Mouse (Mus musculus) embryonic facial prominence, embryonic 12.5 days (tissue): Measurements from ENCODE around the gene Pold4. TPM values are rescaled to one million over a fixed set of nuclear protein-coding genes. Genes with fewer than 3 reads are reported as not detected.
A peak's percentile ranks its signal among the peaks of the same experiment; 100 is the strongest.
"Not testable (repeated sequence)": the region's sequence is repeated elsewhere in the genome, so short reads cannot be mapped to it uniquely, and the experiment has no call there.

ENCODE experiments used
- ATAC-seq: fragments of 200-750 bp; cut with Nextera tagmentation; 2 replicates; pipeline ENCODE4 v1.8.0; 2017; ENCODE audit not compliant: insufficient number of reproducible peaks, insufficient read depth, low FRiP score, low TSS enrichment
- H3K27ac ChIP-seq: fragments of 300-500 bp; sonication (generic); 2 replicates; pipeline ENCODE4 v1.5.1; 2016; ENCODE audit warnings: mild to moderate bottlenecking
- H3K27me3 ChIP-seq: fragments of 300-500 bp; sonication (generic); 2 replicates; pipeline ENCODE4 v1.6.1; 2016; ENCODE audit warnings: mild to moderate bottlenecking, moderate library complexity
- H3K36me3 ChIP-seq: fragments of 300-500 bp; sonication (generic); 2 replicates; pipeline ENCODE4 v1.6.1; 2016; ENCODE audit warnings: mild to moderate bottlenecking
- H3K4me1 ChIP-seq: fragments of 300-500 bp; sonication (generic); 2 replicates; pipeline ENCODE4 v1.6.1; 2016
- H3K4me2 ChIP-seq: fragments of 300-500 bp; sonication (generic); replicated peaks from 2 replicates; pipeline ENCODE4 v1.6.1; 2016; ENCODE audit warnings: mild to moderate bottlenecking, moderate library complexity
- H3K4me3 ChIP-seq: fragments of 300-500 bp; sonication (generic); 2 replicates; pipeline ENCODE4 v1.5.1; 2016; ENCODE audit warnings: mild to moderate bottlenecking
- H3K9ac ChIP-seq: fragments of 300-500 bp; sonication (generic); 2 replicates; pipeline ENCODE4 v1.6.1; 2016; ENCODE audit warnings: mild to moderate bottlenecking, moderate library complexity
- H3K9me3 ChIP-seq: fragments of 300-500 bp; sonication (generic); 2 replicates; pipeline ENCODE4 v1.6.1; 2016; ENCODE audit warnings: mild to moderate bottlenecking, moderate library complexity
- WGBS: fragments of 180-500 bp; shearing (Covaris S2); methylation state at CpG from one replicate; pipeline ENCODE4 v1.1.7; 2016; 5-methylcytosine and 5-hydroxymethylcytosine counted together
- polyA plus RNA-seq: library from polyadenylated mRNA; unstranded; fragments of >200 nt; fragmentation: Nextera tagmentation; extraction: Ambion mirVana; gene quantifications from 2 replicates; pipeline ENCODE4 v1.2.1, GENCODE M21; 2016

Gene Pold4
- polyA plus RNA-seq, 1 experiment from 2014 or later: 14.9 TPM

DNA sequence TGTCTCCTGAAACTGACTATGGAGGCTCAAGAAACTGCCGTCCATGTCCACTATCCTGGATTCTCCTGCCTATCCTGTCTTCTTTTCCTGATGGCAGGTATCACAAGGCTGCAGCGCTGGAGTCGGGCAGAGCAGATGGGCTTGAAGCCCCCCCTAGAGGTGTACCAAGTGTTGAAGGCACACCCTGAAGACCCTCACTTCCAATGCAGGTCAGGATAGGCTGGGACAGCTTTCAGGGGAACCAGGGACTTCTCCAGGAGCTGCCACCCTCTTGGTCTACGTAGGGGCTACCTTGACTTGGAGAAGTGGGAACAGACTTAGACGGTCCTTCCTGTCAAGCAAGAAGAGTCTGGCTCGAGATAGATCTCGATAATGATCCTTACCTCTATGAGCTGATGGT is 952 bp downstream of the Pold4 start:
- Histone ChIP-seq H3K4me2 (peak overlapping the region; percentile 96; the same call in 1 of the 2 replicates), H3K36me3 (no peaks in the 10 kb centered on the region), H3K4me3 (no peak overlapping the region), H3K4me1 (peaks cover 20% of the 10 kb centered on the region), H3K9ac (peak overlapping the region; percentile 61; the same call in 1 of the 2 replicates), H3K27me3 (peaks cover 4% of the 10 kb centered on the region), H3K27ac (no peak overlapping the region), H3K9me3 (no peaks in the 10 kb centered on the region)
- WGBS: 84% methylated on average over 7 of the region's 7 CpGs
- no peak for ATAC-seq

DNA sequence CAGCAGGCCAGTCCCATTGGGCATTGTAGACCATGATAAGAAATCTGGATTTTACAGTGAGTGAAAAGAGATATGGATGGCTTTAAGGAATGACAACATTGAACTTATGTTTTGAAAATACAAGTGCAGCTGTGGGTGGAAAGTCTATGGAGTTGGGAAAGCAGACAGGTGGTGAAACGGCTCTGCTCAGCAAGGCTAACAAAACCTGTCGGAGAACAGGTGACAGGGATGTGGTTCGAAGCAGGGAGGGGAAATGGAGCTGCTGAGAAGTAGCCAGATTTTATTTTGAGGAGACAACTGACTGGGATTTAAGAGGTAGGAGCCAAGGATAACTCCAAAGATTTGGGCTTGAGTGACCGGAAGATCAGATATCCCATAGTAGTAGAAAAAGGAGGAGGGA is 2.8 kb downstream of the Pold4 start:
- Histone ChIP-seq H3K4me2 (no peak overlapping the region), H3K36me3 (no peaks in the 10 kb centered on the region), H3K9ac (no peak overlapping the region), H3K9me3 (no peaks in the 10 kb centered on the region), H3K4me1 (peaks cover 15% of the 10 kb centered on the region), H3K27ac (no peak overlapping the region), H3K27me3 (peaks cover under 1% of the 10 kb centered on the region), H3K4me3 (no peak overlapping the region)
- ATAC-seq: no peak
- 73% methylated on average over 4 of the region's 4 CpGs for WGBS

DNA sequence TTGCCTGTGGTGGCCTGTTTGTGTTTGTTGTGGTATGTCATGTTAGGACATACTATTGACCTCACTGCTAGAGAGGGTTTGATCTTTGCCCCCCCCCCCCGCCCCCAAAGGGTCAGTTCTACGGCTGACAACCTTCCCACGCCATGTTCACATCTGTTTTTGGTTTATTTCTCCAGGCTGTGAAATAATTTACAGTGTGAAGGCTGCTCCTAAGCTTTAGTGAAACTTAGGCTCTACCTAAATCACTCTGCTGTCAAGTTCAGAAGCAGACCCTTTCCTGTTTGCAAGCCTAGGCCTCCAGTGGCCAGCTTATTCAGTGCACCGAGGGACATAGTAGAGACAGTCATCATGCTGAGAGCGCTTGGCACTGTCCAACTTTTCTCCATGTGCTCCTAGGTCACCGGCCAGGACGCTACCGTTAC is 8.6 kb downstream of the Pold4 start:
- no peak for ATAC-seq
- no peak overlapping the region for H3K4me2 ChIP-seq
- WGBS: 46% methylated on average over 8 of the region's 8 CpGs
- H3K4me1 ChIP-seq: peaks cover 5% of the 10 kb centered on the region; the same call in 1 of the 2 replicates
- H3K27me3 ChIP-seq: no peaks in the 10 kb centered on the region
- H3K27ac ChIP-seq: no peak overlapping the region
- no peaks in the 10 kb centered on the region for H3K9me3 ChIP-seq
- no peak overlapping the region for H3K4me3 ChIP-seq
- no peak overlapping the region for H3K9ac ChIP-seq
- no peaks in the 10 kb centered on the region for H3K36me3 ChIP-seq

DNA sequence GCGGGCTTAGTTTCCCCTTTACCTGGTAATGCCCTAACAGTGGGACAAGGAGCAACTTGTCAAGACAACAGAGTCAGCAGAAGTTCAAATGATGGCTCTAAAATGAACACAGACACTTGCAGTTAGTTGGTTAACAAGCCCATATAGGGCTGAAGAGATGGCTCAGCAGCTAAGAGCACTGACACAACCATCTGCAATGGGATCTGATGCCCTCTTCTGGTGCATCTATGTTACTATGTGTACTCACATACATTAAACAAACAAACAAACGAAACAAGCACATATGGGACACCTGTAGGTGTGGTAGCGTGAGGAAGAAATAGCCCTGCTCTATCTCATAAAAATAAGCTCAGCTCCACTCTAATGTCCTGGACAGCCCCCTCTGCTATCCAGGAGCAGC is 10.7 kb downstream of the Pold4 start:
- Histone ChIP-seq H3K27me3 (no peaks in the 10 kb centered on the region), H3K9me3 (no peaks in the 10 kb centered on the region), H3K4me2 (no peak overlapping the region), H3K36me3 (no peaks in the 10 kb centered on the region), H3K4me1 (peaks cover 5% of the 10 kb centered on the region; the same call in 1 of the 2 replicates), H3K9ac (no peak overlapping the region), H3K27ac (no peak overlapping the region), H3K4me3 (no peak overlapping the region)
- no peak for ATAC-seq
- WGBS: 63% methylated on average over 3 of the region's 3 CpGs

DNA sequence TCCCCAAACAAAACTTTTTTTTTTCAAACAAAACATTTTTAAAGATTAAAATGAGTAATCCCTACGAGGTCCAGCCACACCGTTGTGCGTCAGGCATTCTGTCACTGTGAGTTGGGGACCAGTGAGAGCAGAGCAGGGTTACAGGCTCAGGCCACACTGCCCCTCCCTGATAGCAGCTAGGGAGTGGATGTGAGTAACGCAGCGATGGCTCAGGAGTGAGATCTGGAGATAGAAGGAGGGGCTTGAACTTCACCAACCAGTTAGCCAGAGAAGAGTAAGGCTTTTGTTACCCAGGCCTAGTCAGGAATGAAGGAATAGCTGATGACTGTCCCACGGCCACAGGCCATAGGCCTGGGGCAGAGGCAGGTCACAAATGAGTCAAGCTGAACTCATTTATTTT is 13.1 kb downstream of the Pold4 start:
- H3K27ac ChIP-seq: no peak overlapping the region
- no peaks in the 10 kb centered on the region for H3K36me3 ChIP-seq
- H3K27me3 ChIP-seq: 0 out of 2 replicates have a peak, but pooled peaks cover 3% of the 10 kb centered on the region
- no peaks in the 10 kb centered on the region for H3K9me3 ChIP-seq
- peaks cover 5% of the 10 kb centered on the region; the same call in 1 of the 2 replicates for H3K4me1 ChIP-seq
- 78% methylated on average over 6 of the region's 6 CpGs for WGBS
- no peak overlapping the region for H3K4me3 ChIP-seq
- no peak overlapping the region for H3K9ac ChIP-seq
- H3K4me2 ChIP-seq: no peak overlapping the region
- ATAC-seq: no peak

DNA sequence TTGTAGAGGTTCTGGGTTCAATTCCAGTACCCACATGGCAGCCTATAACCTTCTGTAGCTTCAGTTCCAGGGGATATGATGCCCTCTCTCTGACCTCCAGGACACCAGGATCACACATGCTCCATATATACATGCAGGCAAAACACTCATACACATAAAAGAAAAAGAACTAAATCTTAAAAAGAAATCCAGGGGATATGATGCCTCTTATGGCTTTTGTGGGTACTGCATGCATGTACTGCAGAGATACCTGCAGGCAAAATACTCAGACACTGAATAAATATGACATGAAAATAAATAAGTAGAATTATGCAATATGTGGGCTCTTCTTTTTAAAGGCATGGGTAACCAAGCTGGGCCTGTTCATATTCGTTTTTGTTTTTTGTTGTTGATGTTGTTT is 15.3 kb downstream of the Pold4 start:
- Histone ChIP-seq H3K9ac (no peak overlapping the region), H3K27me3 (0 out of 2 replicates have a peak, but pooled peaks cover 3% of the 10 kb centered on the region), H3K9me3 (no peaks in the 10 kb centered on the region), H3K4me3 (no peak overlapping the region), H3K4me2 (no peak overlapping the region), H3K36me3 (no peaks in the 10 kb centered on the region), H3K4me1 (no peaks in the 10 kb centered on the region), H3K27ac (no peak overlapping the region)
- 55% methylated on average over 1 of the region's 1 CpGs for WGBS
- ATAC-seq: no peak

DNA sequence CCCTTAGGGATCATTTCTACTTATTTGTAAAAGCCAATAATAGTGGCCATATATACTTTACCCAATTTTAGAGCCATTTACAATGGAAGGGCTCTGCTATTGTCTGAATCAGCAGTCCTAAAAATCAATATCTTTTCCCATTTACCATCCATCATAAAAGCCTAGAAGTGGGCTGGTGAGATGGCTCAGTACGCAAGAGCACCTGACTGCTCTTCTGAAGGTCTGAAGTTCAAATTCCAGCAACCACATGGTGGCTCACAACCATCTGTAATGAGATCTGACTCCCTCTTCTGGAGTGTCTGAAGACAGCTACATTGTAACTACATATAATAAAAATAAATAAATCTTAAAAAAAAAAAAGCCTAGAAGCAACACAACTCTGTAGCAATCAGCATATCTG is 17.0 kb downstream of the Pold4 start:
- not testable (repeated sequence) for H3K4me3 ChIP-seq, H3K4me2 ChIP-seq, H3K9me3 ChIP-seq, H3K27me3 ChIP-seq, ATAC-seq, H3K27ac ChIP-seq, H3K9ac ChIP-seq, H3K4me1 ChIP-seq, H3K36me3 ChIP-seq
- WGBS: 62% methylated on average over 1 of the region's 1 CpGs

DNA sequence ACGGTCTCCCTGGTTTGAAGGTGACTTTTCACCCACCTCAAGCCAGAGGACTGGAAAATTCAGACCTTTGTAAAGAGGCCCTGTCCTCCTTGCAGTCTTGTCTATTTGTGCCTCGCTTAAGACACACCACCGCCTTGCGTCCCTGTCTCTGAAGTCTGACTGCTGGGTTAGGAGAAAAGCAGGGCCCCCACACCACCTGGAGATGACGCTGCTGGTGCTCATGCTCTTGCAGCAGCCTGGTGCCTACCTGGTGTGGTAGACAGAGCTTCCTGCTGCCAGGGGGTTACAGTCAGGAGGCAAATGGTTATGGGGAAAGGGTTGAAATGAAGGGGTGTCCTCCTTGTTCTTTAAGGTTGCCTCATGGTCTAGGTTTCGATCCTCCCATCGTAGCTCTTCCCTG is 22.5 kb downstream of the Pold4 start:
- Histone ChIP-seq H3K9ac (no peak overlapping the region), H3K27ac (no peak overlapping the region), H3K4me3 (no peak overlapping the region)

DNA sequence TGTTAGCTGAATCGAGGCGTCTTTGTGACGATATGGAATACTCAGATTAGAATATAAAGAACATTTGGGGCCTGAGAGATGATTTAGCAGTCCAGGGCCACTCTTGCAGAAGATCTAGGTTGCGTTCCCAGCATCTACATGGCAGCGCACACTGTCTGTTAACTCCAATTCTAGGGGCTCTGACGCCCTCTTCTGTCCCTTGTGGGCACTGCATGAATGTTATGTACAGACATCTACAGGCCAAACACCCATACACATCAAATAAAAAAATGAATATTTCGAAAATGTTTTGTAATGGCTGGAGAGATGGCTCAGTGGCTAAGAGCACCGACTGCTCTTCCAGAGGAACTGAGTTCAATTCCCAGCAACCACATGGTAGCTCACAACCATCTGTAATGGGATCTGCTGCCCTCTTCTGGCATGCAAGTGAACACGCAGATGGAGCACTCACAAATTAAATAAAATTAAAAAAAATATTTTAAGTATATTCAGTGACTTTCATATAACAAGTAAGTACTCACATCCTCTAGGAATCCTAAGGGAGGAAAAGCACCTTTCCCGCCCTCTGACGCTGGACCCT is 24.0 kb downstream of the Pold4 start:
- H3K36me3 ChIP-seq: no peaks in the 10 kb centered on the region
- no peak overlapping the region for H3K9ac ChIP-seq
- no peak for ATAC-seq
- no peak overlapping the region for H3K4me2 ChIP-seq
- no peaks in the 10 kb centered on the region for H3K27me3 ChIP-seq
- no peaks in the 10 kb centered on the region for H3K4me1 ChIP-seq
- H3K9me3 ChIP-seq: no peaks in the 10 kb centered on the region
- no peak overlapping the region for H3K4me3 ChIP-seq
- 67% methylated on average over 11 of the region's 11 CpGs for WGBS
- no peak overlapping the region for H3K27ac ChIP-seq

More for the DNA sequence above, 22.5 kb downstream of the Pold4 start:
- ATAC-seq: no peak
- H3K4me2 ChIP-seq: no peak overlapping the region
- no peaks in the 10 kb centered on the region for H3K9me3 ChIP-seq
- no peaks in the 10 kb centered on the region for H3K27me3 ChIP-seq
- no peaks in the 10 kb centered on the region for H3K4me1 ChIP-seq
- H3K36me3 ChIP-seq: no peaks in the 10 kb centered on the region
- WGBS: 86% methylated on average over 7 of the region's 7 CpGs

DNA sequence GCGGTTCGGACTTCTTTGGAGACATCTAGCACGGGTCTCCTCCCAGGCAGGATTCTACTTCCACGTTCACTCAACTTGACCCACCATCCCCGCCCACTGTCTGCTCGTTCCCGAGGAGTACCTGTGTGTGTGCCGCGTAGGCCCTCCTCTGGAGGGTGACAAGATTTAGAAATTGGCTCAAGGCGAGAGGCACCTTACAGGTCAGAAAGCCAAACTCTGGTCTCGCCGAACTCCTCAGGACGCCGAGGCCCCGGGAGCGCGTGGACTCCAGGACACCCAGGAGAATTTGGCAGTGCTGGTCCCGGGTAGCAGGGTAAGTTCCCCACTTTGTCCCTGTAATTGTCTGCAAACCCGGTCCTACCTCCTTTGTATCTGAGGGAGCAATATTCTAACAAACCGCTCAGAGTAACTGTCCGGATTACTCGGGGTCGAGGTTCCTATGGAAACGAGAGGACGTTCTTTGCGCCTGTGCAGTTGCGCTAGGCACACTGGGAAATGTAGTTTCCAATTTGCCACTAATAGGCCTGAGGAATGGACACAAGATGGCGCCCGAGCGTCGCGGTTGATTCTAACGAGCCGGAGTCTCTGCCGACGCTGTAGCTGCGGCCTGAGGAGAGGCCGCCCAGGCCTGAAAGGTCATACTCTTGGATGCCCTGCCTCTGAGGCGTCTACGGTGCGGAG is 25.7 kb downstream of the Pold4 start:
- no peak overlapping the region for H3K27ac ChIP-seq

DNA sequence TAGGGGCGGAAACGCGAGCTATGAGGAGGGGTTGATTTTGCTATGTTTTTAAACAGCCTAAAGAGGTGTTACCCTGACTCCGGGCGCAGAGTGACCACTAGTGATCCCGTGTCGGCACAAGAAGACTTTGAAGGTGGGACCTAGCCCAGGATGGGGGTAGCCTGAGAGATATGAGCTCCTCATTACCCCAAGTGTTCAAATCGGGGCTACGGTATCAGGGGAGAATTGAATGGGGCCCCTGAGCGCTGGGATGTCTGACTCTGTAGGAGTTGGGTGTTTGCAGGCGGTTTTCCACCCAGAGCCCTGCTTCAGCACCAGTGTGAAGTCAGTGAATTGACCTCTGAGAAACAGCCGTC is 26.2 kb downstream of the Pold4 start:
- ATAC-seq: no peak; the same call in 1 of the 2 replicates

More for the DNA sequence above, 25.7 kb downstream of the Pold4 start:
- peak; percentile 85 for ATAC-seq
- H3K27me3 ChIP-seq: no peaks in the 10 kb centered on the region
- peak overlapping the region; percentile 52 for H3K9ac ChIP-seq
- peak overlapping the region; percentile 58 for H3K4me3 ChIP-seq
- peak overlapping the region; percentile 81 for H3K4me2 ChIP-seq
- H3K4me1 ChIP-seq: no peaks in the 10 kb centered on the region
- H3K36me3 ChIP-seq: no peaks in the 10 kb centered on the region
- no peaks in the 10 kb centered on the region for H3K9me3 ChIP-seq
- WGBS: under 1% methylated on average over 41 of the region's 41 CpGs

DNA sequence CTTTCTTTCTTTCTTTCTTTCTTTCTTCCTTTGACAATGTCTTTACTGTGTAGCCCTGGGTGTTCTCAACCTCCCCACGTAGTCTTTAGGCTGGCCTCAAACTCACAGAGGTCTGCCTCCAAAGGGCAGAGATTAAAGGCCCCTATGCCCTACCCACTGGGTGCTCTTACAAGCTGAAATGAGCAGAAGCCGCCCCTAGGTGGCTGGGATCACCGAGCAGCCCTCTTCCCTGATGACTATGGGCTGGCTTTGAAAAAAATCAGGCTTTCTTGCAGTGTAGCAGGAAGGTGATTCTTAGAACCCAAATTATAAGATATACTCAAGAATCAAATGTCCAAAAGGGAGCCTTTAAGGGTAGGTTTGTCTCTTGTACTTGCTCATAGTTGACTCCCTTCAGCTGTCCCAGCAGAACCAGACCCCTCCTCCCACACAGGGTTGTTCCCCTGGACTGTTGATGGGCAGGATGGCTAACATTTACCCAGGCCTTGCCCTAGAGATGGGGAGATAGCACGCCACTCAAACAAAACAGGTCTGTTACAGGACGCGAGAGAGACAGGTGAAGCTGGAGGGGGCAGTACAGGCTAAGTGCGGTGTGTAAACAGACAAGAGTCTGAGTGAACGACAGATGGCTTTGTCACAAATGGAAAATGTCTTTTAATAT is 29.5 kb downstream of the Pold4 start:
- Histone ChIP-seq H3K4me2 (no peak overlapping the region), H3K9me3 (no peaks in the 10 kb centered on the region), H3K27ac (no peak overlapping the region), H3K4me1 (no peaks in the 10 kb centered on the region), H3K27me3 (no peaks in the 10 kb centered on the region), H3K4me3 (no peak overlapping the region), H3K36me3 (no peaks in the 10 kb centered on the region), H3K9ac (no peak overlapping the region)
- ATAC-seq: no peak
- WGBS: 47% methylated on average over 8 of the region's 8 CpGs

More for the DNA sequence above, 26.2 kb downstream of the Pold4 start:
- Histone ChIP-seq H3K27ac (no peak overlapping the region), H3K9me3 (no peaks in the 10 kb centered on the region), H3K36me3 (no peaks in the 10 kb centered on the region), H3K4me2 (peak overlapping the region; percentile 81), H3K4me3 (peak overlapping the region; percentile 58), H3K27me3 (no peaks in the 10 kb centered on the region), H3K9ac (peak overlapping the region; percentile 35; the same call in 1 of the 2 replicates), H3K4me1 (no peaks in the 10 kb centered on the region)
- 17% methylated on average over 12 of the region's 12 CpGs for WGBS
